Mouse (Mus musculus) midbrain, embryonic 14.5 days (tissue): Measurements from ENCODE around the gene Arsb. TPM values are rescaled to one million over a fixed set of nuclear protein-coding genes. Genes with fewer than 3 reads are reported as not detected.

Experiments used
- ATAC-seq: fragments of 200-750 bp; cut with Nextera tagmentation; 2 replicates; pipeline ENCODE4 v1.8.0; 2017; ENCODE audit warnings: moderate number of reproducible peaks, moderate library complexity; ENCODE audit not compliant: low FRiP score, low TSS enrichment
- DNase-seq: peaks from one replicate; pipeline ENCODE4 v3.0.0-alpha.2; 2015
- H3K27ac ChIP-seq: fragments of 300-500 bp; sonication (generic); replicated peaks from 2 replicates; pipeline ENCODE4 v1.5.1; 2014; ENCODE audit warnings: mild to moderate bottlenecking, low read depth, low read length, moderate library complexity
- H3K27me3 ChIP-seq: fragments of 300-500 bp; sonication (generic); 2 replicates; pipeline ENCODE4 v1.6.1; 2014; ENCODE audit warnings: low read length, control low read depth, mixed read lengths; ENCODE audit not compliant: control insufficient read depth, insufficient read depth
- H3K36me3 ChIP-seq: fragments of 300-500 bp; sonication (generic); 2 replicates; pipeline ENCODE4 v1.6.1; 2014; ENCODE audit warnings: low read length, control low read depth; ENCODE audit not compliant: control insufficient read depth, insufficient read depth
- H3K4me1 ChIP-seq: fragments of 300-500 bp; sonication (generic); 2 replicates; pipeline ENCODE4 v1.6.1; 2014; ENCODE audit warnings: mild to moderate bottlenecking, antibody characterized with exemption, low read length, control low read depth; ENCODE audit not compliant: control insufficient read depth, insufficient read depth
- H3K4me2 ChIP-seq: fragments of 300-500 bp; sonication (generic); 2 replicates; pipeline ENCODE4 v1.6.1; 2014; ENCODE audit warnings: mild to moderate bottlenecking, low read length, moderate library complexity
- H3K4me3 ChIP-seq: fragments of 300-500 bp; sonication (generic); replicated peaks from 2 replicates; pipeline ENCODE4 v1.5.1; 2014; ENCODE audit warnings: low read depth, low read length
- H3K9ac ChIP-seq: fragments of 300-500 bp; sonication (generic); replicated peaks from 2 replicates; pipeline ENCODE4 v1.6.1; 2014; ENCODE audit warnings: mild to moderate bottlenecking, low read length, moderate library complexity
- H3K9me3 ChIP-seq: fragments of 300-500 bp; sonication (generic); 2 replicates; pipeline ENCODE4 v1.6.1; 2016; ENCODE audit warnings: low read length, control low read depth, mixed read lengths; ENCODE audit not compliant: control insufficient read depth
- WGBS: fragments of 180-500 bp; shearing (Covaris S2); extraction: QIAGEN DNeasy Blood & Tissue Kit; methylation state at CpG from one replicate; pipeline ENCODE4 v1.1.7; 2014; 5-methylcytosine and 5-hydroxymethylcytosine counted together
- polyA plus RNA-seq: library from polyadenylated mRNA; unstranded; fragments of >200 nt; fragmentation: Nextera tagmentation; extraction: Ambion mirVana; gene quantifications from 2 replicates; pipeline ENCODE4 v1.2.1, GENCODE M21; 2014

The Arsb gene
- polyA plus RNA-seq, 1 experiment from 2014 or later, result 12.7 TPM

DNA sequence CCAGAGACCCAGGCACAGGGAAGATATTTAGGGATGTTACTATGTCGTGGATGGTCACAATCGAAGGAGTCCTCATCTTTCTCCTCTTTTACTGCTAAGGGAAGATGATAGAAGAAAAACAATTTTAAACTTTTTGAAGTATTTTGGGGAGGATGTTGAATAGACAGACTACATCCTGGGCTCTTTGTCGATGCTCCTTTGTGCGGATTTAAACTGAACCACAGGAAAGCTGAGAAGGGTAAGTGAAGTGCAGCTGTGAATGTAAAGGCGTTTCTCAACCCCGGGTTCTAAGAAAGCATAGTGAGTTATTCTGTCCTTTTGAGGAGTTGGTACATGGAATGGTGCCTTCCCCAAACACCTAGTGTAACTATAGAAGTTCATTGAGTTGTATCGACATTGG lies 14.8 kb upstream of the Arsb start:
- Histone ChIP-seq H3K27me3 (no peaks in the 10 kb centered on the region), H3K9me3 (no peaks in the 10 kb centered on the region; the same call in 1 of the 2 replicates), H3K4me1 (peaks cover 17% of the 10 kb centered on the region), H3K4me3 (no peak overlapping the region), H3K9ac (no peak overlapping the region), H3K36me3 (no peaks in the 10 kb centered on the region), H3K27ac (no peak overlapping the region), H3K4me2 (no peak overlapping the region)
- WGBS, result 92% methylated on average over 7 of the region's 7 CpGs
- ATAC-seq (no peak), DNase-seq (no peak)

DNA sequence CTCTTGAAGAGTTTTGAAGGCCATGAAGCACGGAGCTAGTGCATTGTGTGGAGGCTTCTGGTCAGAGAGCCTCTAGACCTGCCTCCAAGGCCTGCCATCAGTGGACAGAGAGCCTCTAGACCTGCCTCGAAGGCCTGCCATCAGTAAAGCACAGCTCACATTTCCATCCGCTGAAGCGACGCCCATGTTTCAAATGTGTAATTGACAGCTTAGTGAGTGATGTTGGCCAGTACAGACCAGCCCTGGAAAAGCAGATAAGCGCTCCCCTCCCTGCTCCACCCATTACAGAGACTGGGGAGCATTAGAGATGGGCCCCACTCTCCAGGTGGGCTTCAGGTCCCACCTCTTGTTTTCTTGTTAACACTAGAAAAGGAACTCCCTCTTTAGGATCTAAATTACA lies 13.9 kb upstream of the Arsb start:
- 90% methylated on average over 6 of the region's 6 CpGs for WGBS
- ATAC-seq (no peak), DNase-seq (no peak)
- H3K4me3 ChIP-seq, result no peak overlapping the region
- H3K4me1 ChIP-seq, result peaks cover 11% of the 10 kb centered on the region
- no peaks in the 10 kb centered on the region for H3K36me3 ChIP-seq
- no peaks in the 10 kb centered on the region for H3K27me3 ChIP-seq
- H3K9ac ChIP-seq, result no peak overlapping the region
- no peak overlapping the region for H3K27ac ChIP-seq
- H3K9me3 ChIP-seq, result no peaks in the 10 kb centered on the region; the same call in 1 of the 2 replicates
- H3K4me2 ChIP-seq, result no peak overlapping the region

DNA sequence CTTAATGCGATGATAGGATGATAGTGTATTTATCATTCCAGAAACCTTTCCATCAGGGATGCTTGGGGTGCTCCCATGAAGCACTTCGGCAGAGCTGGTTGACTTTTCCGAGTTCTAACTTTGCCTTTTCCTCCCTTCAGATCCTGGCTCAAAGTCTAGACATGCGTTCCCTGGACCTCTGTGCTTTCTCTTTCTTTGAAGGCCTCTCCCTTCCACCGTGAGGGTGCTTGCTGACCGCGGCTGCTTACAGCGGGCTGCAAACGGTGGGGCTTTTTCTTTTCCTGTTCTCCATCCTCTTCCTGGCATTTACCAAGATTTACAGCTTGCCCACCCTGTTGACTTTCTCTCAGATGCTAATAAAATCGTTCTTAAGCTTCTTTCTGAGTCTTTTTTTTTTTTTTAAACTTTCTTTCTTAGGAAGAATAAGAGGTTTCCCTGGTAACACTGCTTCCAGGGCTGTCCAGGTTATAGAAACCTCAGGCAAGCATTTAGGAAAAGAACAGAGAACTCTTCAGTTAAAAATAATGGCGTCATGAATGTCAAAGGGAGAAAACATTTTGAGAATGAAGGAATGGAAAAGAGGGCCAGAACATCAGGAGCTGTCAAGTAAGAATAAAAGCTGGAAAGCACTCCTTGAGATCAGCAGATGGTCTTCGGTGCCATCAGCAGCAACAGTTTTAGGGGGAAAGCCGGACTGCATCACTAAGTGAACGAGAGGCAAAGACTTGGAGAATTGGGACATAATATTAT lies 13.1 kb upstream of the Arsb start:
- no peak overlapping the region for H3K4me2 ChIP-seq
- H3K9ac ChIP-seq, result no peak overlapping the region
- H3K9me3 ChIP-seq, result no peaks in the 10 kb centered on the region; the same call in 1 of the 2 replicates
- H3K36me3 ChIP-seq, result no peaks in the 10 kb centered on the region
- no peaks in the 10 kb centered on the region for H3K27me3 ChIP-seq
- H3K27ac ChIP-seq, result no peak overlapping the region; the same call in 1 of the 2 replicates
- WGBS, result 23% methylated on average over 14 of the region's 14 CpGs
- ATAC-seq (no peak; the same call in 1 of the 2 replicates), DNase-seq (peak; percentile 15)
- peaks cover 4% of the 10 kb centered on the region for H3K4me1 ChIP-seq
- no peak overlapping the region for H3K4me3 ChIP-seq

DNA sequence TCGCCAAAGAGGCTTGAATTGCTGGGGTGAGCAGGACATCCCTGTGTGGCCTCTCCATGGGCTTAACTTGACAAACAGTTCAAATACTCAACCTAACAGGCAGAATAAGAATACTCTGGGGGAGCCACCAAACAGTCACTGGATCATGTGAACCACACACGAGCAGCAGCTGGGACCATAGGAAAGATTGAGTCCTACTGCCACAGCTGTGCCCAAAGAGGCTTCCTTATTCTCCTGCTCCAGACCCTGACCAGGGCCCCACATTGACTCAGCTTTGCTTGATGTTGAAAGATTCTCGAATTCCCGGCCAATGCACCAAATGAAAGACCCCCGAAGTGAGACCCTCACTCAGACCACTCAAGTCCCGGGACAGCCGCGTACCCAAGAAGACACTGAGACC lies 9.6 kb upstream of the Arsb start:
- no peak overlapping the region for H3K27ac ChIP-seq
- DNase-seq (no peak), ATAC-seq (no peak)
- H3K4me1 ChIP-seq, result no peaks in the 10 kb centered on the region
- H3K9ac ChIP-seq, result no peak overlapping the region
- no peaks in the 10 kb centered on the region for H3K36me3 ChIP-seq
- no peaks in the 10 kb centered on the region for H3K27me3 ChIP-seq
- 94% methylated on average over 8 of the region's 8 CpGs for WGBS
- no peaks in the 10 kb centered on the region; the same call in 1 of the 2 replicates for H3K9me3 ChIP-seq
- H3K4me3 ChIP-seq, result no peak overlapping the region
- H3K4me2 ChIP-seq, result no peak overlapping the region

DNA sequence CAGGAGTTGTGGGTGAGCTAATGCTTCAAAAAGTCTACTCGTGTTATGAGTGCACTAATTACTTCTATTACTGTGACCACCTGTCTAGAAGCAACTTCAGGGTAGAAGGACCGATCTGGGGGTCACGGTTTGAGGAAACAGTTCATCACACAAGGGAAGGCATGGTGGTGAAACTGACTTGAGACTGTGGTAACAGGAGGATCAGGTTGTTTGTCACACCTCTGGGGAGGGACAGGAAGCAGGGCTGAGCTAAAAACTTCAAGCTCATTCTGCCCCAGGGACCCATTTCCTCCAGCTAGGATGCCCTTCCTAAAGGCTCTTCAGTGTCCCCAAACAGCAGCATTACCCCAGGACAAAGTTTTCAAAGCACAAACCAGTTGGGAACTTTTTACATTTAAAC lies 8.6 kb upstream of the Arsb start:
- WGBS, result 95% methylated on average over 3 of the region's 3 CpGs
- ATAC-seq, result no peak
- no peak overlapping the region for H3K9ac ChIP-seq

DNA sequence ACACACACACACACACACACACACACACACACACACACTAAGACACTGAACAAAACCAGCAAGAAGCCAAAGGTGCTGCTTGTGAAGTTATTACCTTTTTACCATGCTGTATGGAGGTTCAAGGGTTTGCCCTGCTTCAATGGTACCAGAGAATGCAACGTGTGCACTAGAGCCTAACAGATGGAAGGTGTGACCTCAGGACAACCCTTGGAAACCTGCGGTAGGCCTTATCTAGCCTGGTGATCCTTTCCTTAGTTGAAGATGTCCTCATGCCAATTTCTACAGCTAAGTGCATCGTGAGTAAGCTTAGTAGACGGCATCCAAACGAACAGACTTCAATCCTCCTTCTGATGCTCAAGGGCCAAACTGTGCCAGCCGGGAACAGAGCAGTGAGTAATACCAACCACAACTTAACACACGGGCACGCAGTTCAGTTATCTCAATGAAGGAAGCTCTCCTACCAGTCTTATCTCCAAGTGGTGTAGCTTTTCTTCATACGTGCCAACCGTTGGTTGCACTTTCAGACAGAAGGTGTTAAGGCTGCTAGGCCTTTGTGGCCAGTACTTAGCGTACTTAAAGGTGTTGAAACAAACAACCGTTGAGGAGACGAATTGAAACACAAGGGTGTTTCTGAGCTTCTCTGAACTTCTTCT lies 7.0 kb upstream of the Arsb start:
- Histone ChIP-seq H3K9me3 (no peaks in the 10 kb centered on the region; the same call in 1 of the 2 replicates), H3K4me3 (no peak overlapping the region), H3K27ac (no peak overlapping the region), H3K4me1 (no peaks in the 10 kb centered on the region), H3K9ac (no peak overlapping the region), H3K27me3 (no peaks in the 10 kb centered on the region), H3K4me2 (no peak overlapping the region), H3K36me3 (no peaks in the 10 kb centered on the region)
- 92% methylated on average over 13 of the region's 13 CpGs for WGBS
- DNase-seq (no peak), ATAC-seq (no peak)

More for the DNA sequence above, 8.6 kb upstream of the Arsb start:
- Histone ChIP-seq H3K36me3 (no peaks in the 10 kb centered on the region), H3K4me3 (no peak overlapping the region), H3K27ac (no peak overlapping the region), H3K9me3 (no peaks in the 10 kb centered on the region; the same call in 1 of the 2 replicates), H3K4me2 (no peak overlapping the region), H3K27me3 (no peaks in the 10 kb centered on the region), H3K4me1 (no peaks in the 10 kb centered on the region)
- no peak for DNase-seq

DNA sequence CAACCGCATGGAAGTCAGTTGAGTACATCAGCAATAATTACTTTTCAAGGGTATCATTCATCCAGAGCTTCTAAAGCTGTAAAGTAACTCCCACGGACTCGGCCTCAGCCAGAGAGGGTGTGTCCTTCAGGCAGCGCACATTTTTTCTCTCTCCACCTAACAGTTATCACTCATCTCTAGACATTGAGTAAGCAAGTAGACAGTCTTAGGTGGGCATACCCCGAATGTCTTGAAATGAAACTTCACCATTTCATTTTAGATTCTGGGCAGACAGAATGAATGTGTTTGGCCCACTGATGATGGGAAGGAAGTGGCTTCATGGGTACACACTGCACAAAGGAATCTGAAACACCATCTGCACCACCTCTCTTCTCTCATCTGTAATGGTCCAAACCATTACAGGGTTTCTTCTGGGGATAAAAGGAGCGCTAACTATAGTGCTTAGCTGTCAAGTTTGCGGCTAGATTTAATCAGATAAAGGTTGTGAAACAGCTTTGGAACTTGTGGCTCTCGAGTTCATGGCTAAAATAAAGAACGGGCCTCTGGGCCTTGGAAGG lies 321 bp upstream of the Arsb start:
- Histone ChIP-seq H3K4me1 (no peaks in the 10 kb centered on the region; the same call in 1 of the 2 replicates), H3K4me2 (peak overlapping the region; percentile 94), H3K9me3 (no peaks in the 10 kb centered on the region), H3K27ac (peak overlapping the region; percentile 93), H3K36me3 (no peaks in the 10 kb centered on the region), H3K9ac (peak overlapping the region; percentile 90), H3K27me3 (no peaks in the 10 kb centered on the region), H3K4me3 (peak overlapping the region; percentile 61)
- ATAC-seq (peak; percentile 25; the same call in 1 of the 2 replicates), DNase-seq (no peak)
- 34% methylated on average over 9 of the region's 9 CpGs for WGBS

DNA sequence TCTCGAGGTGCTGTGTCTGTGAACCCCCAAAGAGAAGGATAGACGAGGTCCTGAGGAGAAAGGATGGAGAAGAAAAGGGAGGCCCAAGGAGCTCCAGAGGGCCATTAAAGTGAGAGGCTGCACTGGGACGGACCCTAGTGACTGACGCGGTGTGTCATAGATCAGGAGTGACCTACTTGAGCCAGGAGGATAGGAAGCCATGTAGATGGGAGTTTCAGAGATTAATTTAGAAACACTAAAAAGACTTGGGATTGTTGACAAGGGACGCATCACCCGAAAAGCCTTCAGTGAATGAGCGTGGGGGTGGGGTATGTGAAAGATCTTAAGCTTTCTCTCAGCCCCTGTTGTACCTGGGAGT lies 828 bp downstream of the Arsb start:
- ATAC-seq, result peak; percentile 54

More for the DNA sequence above, 828 bp downstream of the Arsb start:
- Histone ChIP-seq H3K27me3 (no peaks in the 10 kb centered on the region), H3K36me3 (no peaks in the 10 kb centered on the region), H3K27ac (peak overlapping the region; percentile 93), H3K4me1 (no peaks in the 10 kb centered on the region; the same call in 1 of the 2 replicates), H3K9ac (peak overlapping the region; percentile 90), H3K9me3 (no peaks in the 10 kb centered on the region), H3K4me3 (peak overlapping the region; percentile 61), H3K4me2 (peak overlapping the region; percentile 94)
- no peak for DNase-seq
- 35% methylated on average over 8 of the region's 8 CpGs for WGBS
